Mouse (Mus musculus) NIH3T3 (cell line): Measurements from ENCODE around the gene Rab11a.
"Not testable (repeated sequence)": the region's sequence is repeated elsewhere in the genome, so short reads cannot be mapped to it uniquely, and the experiment has no call there.

Experiments
- DNase-seq: peaks from one replicate; pipeline ENCODE4 v3.0.0-alpha.2; 2012; ENCODE audit warnings: low read depth

Gene Rab11a

DNA sequence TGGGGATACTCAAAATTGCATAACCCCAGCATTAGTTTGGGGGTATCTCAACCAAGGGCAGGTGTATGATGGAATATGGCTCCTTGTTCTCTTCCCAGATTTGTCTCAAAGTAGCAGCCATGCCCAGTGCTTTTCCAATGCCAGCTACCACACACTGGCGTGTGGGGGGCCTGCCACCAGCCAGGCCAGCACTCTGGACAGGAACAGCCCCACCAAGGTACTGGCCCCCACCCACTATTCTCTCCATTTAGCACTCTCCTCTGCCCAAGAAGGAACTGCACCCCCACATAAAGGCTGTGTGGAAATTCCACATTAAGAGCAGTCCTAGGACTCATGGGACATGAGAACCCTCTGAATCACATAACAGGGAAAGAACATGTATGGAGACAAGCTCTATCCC, 42.3 kb downstream of the Rab11a start:
- no peak for DNase-seq

GRCm38 (mm10) chr9:64693094-64693493, 44.5 kb downstream of the Rab11a start:
- DNase-seq, result no peak

GRCm38 (mm10) chr9:64691176-64691575, 46.4 kb downstream of the Rab11a start:
- peak; percentile 27 for DNase-seq

DNA sequence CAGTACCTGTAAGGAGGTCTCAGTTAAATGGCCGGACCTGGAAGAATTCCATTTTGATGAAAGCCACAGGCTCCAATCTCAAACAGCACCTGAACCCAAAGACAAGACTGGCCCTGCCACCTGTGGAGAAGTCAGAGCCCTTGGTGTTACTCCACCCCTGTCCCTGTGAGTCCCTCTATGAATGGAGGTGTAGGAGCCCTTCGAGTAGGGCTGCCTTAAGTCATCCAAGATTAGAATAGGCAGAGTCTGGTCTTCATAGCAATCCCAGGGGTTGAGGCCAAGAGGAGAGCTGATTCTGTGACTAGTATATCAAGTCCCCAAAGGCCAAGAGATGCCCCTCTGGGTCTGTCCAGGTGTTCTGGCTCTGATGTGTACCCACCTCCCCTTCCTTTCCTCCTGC, 46.8 kb downstream of the Rab11a start:
- DNase-seq, result no peak

DNA sequence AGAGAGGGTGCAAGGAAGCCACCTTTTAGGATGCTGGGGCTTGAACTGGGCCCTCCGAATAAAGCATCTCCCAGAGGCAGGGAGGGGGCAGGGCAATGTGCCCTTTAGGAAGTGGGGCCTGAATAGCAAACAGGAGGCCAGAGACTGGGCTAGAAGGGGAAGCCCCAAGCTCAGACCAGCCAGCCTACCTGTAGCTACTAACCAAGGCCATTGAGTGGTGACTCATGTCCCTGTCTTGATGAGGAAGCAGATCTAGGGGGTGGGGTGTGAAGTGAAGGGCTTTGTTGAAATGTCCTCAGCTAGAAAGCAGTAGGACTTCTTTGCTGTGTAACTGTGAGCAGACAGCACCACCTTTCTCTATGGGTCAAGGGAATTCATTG, 49.6 kb downstream of the Rab11a start:
- DNase-seq, result no peak

DNA sequence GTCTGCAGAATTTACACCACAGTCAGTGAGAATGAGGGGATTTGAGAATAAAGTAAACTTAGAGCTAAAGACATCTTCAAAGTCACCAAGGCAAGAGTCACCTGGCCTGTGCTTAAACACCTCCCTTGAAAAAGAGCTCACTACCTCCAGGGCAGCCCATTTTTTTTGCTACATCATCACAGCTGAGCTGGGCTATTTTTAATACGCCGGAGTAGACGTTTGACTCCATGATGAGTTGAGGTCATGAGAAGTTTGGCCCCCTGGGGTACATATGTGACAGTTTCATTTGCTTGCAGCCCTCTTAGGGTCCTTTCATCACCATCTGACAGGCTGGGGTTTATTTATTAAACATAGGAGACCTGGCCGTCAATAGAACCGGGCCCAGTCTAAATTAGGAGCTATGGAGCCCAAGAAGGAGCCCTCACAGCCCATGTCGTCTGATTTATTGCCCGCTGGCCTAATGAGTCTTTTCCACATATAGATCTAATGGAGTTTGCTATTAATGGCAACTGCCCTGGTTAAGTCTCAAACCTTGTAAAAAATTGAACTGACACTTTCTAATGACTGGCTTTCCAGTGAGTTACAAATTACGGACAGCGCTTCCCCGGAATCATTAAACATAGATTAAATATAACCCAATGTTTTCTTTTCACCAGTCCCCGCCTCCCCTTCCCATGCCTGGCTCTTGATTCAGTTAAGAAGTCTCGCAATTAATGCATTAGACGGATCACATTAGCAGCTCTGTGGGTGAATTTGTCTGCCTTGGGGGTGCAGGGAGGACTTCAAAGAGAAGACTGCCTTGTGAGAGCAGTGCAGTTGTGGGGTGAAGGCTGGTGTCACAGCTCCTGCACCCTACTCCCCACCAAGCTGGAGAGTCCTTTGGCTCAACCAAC, 50.2 kb downstream of the Rab11a start:
- DNase-seq, result no peak

- DNase-seq, result not testable (repeated sequence)
Observed at GRCm38 (mm10) chr9:64671341-64672319, 65.9 kb downstream of the Rab11a start.

DNA sequence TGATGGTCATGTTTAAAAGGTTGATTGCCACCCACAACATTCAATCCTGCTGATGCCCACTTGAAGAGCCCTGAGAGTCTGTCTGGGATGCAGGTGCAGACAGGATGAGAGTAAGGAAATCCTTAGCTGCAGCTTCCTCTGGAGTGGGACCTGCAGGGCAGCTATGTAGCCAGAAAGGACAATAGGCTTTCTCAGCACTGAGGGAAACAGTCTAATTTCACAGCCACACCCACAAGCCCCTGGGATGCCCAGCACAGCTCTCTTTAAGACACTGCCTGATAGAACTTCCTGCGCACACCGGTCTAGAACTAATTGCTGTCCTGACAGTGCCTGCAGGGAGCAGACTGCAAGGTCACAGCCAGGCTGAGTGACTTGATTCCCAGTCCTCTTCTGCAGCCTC, 69.6 kb downstream of the Rab11a start:
- no peak for DNase-seq

- peak; percentile 77 for DNase-seq
Observed at GRCm38 (mm10) chr9:64667513-64667912, 70.0 kb downstream of the Rab11a start.

DNA sequence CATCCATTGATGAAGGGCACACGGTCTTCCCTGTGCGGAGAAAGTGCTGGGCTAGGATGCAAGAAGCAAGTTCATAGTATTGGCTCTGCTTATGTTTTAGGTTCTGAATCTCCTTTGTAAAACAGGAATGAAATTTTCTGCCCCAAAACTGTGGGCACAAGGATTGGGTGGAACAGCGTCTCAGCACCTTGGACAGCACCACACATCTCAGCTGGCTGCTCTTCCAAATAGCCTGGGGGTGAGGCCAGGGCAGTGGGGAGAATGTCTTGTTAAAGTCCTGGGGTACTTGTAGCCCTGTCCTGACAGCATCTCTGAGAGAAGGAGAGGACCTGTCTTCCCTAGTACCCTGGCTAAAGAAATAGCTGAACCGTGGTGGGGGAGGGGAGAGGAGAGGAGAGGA, 71.0 kb downstream of the Rab11a start:
- DNase-seq, result peak; percentile 82
